Mouse (Mus musculus): Measurements from ENCODE around the gene Pphln1. TPM values are rescaled to one million over a fixed set of nuclear protein-coding genes. Genes with fewer than 3 reads are reported as not detected.

The Pphln1 gene
- polyA plus RNA-seq, 1 experiment from 2014 or later: 32.1 TPM

- H3K4me1 ChIP-seq (ENCODE audit: control insufficient read depth, insufficient read depth, low read length): no peaks in the 10 kb centered on the region
- no peak overlapping the region for H3K4me3 ChIP-seq (ENCODE audit: low read depth, low read length)
- no peak overlapping the region for H3K27ac ChIP-seq (ENCODE audit: low read depth, low read length)
- H3K27me3 ChIP-seq (ENCODE audit: control insufficient read depth, insufficient read depth, low read length): no peaks in the 10 kb centered on the region
- H3K4me2 ChIP-seq (ENCODE audit: low read depth, low read length): no peak overlapping the region
- no peaks in the 10 kb centered on the region for H3K9me3 ChIP-seq (ENCODE audit: control insufficient read depth, low read length)
- ATAC-seq (ENCODE audit: low read depth): no peak
- 60% methylated on average over 5 of the region's 5 CpGs for WGBS
- peaks cover 4% of the 10 kb centered on the region for H3K36me3 ChIP-seq (ENCODE audit: control insufficient read depth, insufficient read depth, low read length)
- H3K9ac ChIP-seq (replicated peaks; ENCODE audit: low read depth, low read length): no peak overlapping the region
Observed at GRCm38 (mm10) chr15:93381337-93381736, 16.8 kb upstream of the Pphln1 start.

GRCm38 (mm10) chr15:93397269-93397668 is 881 bp upstream of the Pphln1 start:
- H3K4me2 ChIP-seq (ENCODE audit: low read depth, low read length): peak overlapping the region; percentile 76
- peak overlapping the region; percentile 98 for H3K4me3 ChIP-seq (ENCODE audit: low read depth, low read length)
- no peaks in the 10 kb centered on the region for H3K27me3 ChIP-seq (ENCODE audit: control insufficient read depth, insufficient read depth, low read length)
- peaks cover 23% of the 10 kb centered on the region for H3K4me1 ChIP-seq (ENCODE audit: control insufficient read depth, insufficient read depth, low read length)
- H3K27ac ChIP-seq (ENCODE audit: low read depth, low read length): no peak overlapping the region
- ATAC-seq (ENCODE audit: low read depth): no peak
- peak overlapping the region; percentile 95 for H3K9ac ChIP-seq (replicated peaks; ENCODE audit: low read depth, low read length)
- H3K36me3 ChIP-seq (ENCODE audit: control insufficient read depth, insufficient read depth, low read length): peaks cover 4% of the 10 kb centered on the region
- no peaks in the 10 kb centered on the region for H3K9me3 ChIP-seq (ENCODE audit: control insufficient read depth, low read length)
- 1% methylated on average over 11 of the region's 11 CpGs for WGBS

GRCm38 (mm10) chr15:93398699-93399540 is 770 bp downstream of the Pphln1 start:
- Histone ChIP-seq H3K9ac (replicated peaks; ENCODE audit: low read depth, low read length) (peak overlapping the region; percentile 95), H3K27me3 (ENCODE audit: control insufficient read depth, insufficient read depth, low read length) (no peaks in the 10 kb centered on the region), H3K27ac (ENCODE audit: low read depth, low read length) (peak overlapping the region; percentile 76), H3K9me3 (ENCODE audit: control insufficient read depth, low read length) (no peaks in the 10 kb centered on the region), H3K36me3 (ENCODE audit: control insufficient read depth, insufficient read depth, low read length) (peaks cover 4% of the 10 kb centered on the region), H3K4me2 (ENCODE audit: low read depth, low read length) (peak overlapping the region; percentile 78), H3K4me1 (ENCODE audit: control insufficient read depth, insufficient read depth, low read length) (peaks cover 23% of the 10 kb centered on the region), H3K4me3 (ENCODE audit: low read depth, low read length) (peak overlapping the region; percentile 98)
- peak; percentile 20; the same call in 1 of the 2 replicates for ATAC-seq (ENCODE audit: low read depth)
- WGBS: 1% methylated on average over 36 of the region's 36 CpGs

GRCm38 (mm10) chr15:93401446-93401845 is 3.3 kb downstream of the Pphln1 start:
- peaks cover 23% of the 10 kb centered on the region for H3K4me1 ChIP-seq (ENCODE audit: control insufficient read depth, insufficient read depth, low read length)
- H3K27ac ChIP-seq (ENCODE audit: low read depth, low read length): no peak overlapping the region
- no peaks in the 10 kb centered on the region for H3K9me3 ChIP-seq (ENCODE audit: control insufficient read depth, low read length)
- H3K9ac ChIP-seq (replicated peaks; ENCODE audit: low read depth, low read length): no peak overlapping the region
- 87% methylated on average over 4 of the region's 4 CpGs for WGBS
- ATAC-seq (ENCODE audit: low read depth): no peak
- no peaks in the 10 kb centered on the region for H3K36me3 ChIP-seq (ENCODE audit: control insufficient read depth, insufficient read depth, low read length)
- H3K27me3 ChIP-seq (ENCODE audit: control insufficient read depth, insufficient read depth, low read length): no peaks in the 10 kb centered on the region
- no peak overlapping the region for H3K4me2 ChIP-seq (ENCODE audit: low read depth, low read length)
- no peak overlapping the region for H3K4me3 ChIP-seq (ENCODE audit: low read depth, low read length)

GRCm38 (mm10) chr15:93402730-93403129 is 4.6 kb downstream of the Pphln1 start:
- no peak for ATAC-seq (ENCODE audit: low read depth)
- H3K27me3 ChIP-seq (ENCODE audit: control insufficient read depth, insufficient read depth, low read length): no peaks in the 10 kb centered on the region
- H3K9me3 ChIP-seq (ENCODE audit: control insufficient read depth, low read length): no peaks in the 10 kb centered on the region
- 99% methylated on average over 2 of the region's 2 CpGs for WGBS
- no peak overlapping the region for H3K9ac ChIP-seq (replicated peaks; ENCODE audit: low read depth, low read length)
- H3K4me3 ChIP-seq (ENCODE audit: low read depth, low read length): no peak overlapping the region
- H3K4me1 ChIP-seq (ENCODE audit: control insufficient read depth, insufficient read depth, low read length): peaks cover 12% of the 10 kb centered on the region
- H3K4me2 ChIP-seq (ENCODE audit: low read depth, low read length): no peak overlapping the region
- H3K27ac ChIP-seq (ENCODE audit: low read depth, low read length): no peak overlapping the region
- H3K36me3 ChIP-seq (ENCODE audit: control insufficient read depth, insufficient read depth, low read length): no peaks in the 10 kb centered on the region

- Histone ChIP-seq H3K4me1 (ENCODE audit: control insufficient read depth, insufficient read depth, low read length) (peaks cover 3% of the 10 kb centered on the region), H3K4me3 (ENCODE audit: low read depth, low read length) (no peak overlapping the region), H3K27ac (ENCODE audit: low read depth, low read length) (no peak overlapping the region), H3K9ac (replicated peaks; ENCODE audit: low read depth, low read length) (no peak overlapping the region), H3K4me2 (ENCODE audit: low read depth, low read length) (no peak overlapping the region), H3K27me3 (ENCODE audit: control insufficient read depth, insufficient read depth, low read length) (no peaks in the 10 kb centered on the region), H3K9me3 (ENCODE audit: control insufficient read depth, low read length) (no peaks in the 10 kb centered on the region), H3K36me3 (ENCODE audit: control insufficient read depth, insufficient read depth, low read length) (no peaks in the 10 kb centered on the region)
- ATAC-seq (ENCODE audit: low read depth): no peak
Observed at GRCm38 (mm10) chr15:93404849-93405248, 6.7 kb downstream of the Pphln1 start.

GRCm38 (mm10) chr15:93405446-93405986 is 7.4 kb downstream of the Pphln1 start:
- H3K4me2 ChIP-seq (ENCODE audit: low read depth, low read length): no peak overlapping the region
- ATAC-seq (ENCODE audit: low read depth): no peak

DNA sequence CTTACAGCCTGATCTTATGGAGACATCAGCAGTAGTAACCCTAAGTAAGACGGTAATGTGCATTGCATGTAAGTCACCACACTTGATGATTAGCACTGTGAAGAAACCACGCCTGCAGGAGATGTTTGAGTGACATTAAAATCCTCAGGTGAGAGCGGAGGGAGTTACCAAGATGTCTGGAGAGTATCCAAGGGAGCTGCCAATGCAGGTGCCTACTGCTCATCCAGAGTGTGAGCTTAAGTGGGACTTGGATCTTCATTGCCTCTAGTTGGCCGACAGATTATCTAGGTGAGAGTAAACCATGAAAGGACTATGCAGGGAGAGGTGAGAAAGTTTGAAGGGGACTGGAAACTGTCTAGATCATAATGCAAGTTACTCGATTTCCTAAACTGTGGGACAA is 8.3 kb downstream of the Pphln1 start:
- Histone ChIP-seq H3K4me3 (ENCODE audit: low read depth, low read length) (no peak overlapping the region), H3K9ac (replicated peaks; ENCODE audit: low read depth, low read length) (no peak overlapping the region), H3K27me3 (ENCODE audit: control insufficient read depth, insufficient read depth, low read length) (no peaks in the 10 kb centered on the region), H3K4me2 (ENCODE audit: low read depth, low read length) (no peak overlapping the region), H3K4me1 (ENCODE audit: control insufficient read depth, insufficient read depth, low read length) (no peaks in the 10 kb centered on the region), H3K9me3 (ENCODE audit: control insufficient read depth, low read length) (no peaks in the 10 kb centered on the region), H3K27ac (ENCODE audit: low read depth, low read length) (no peak overlapping the region), H3K36me3 (ENCODE audit: control insufficient read depth, insufficient read depth, low read length) (no peaks in the 10 kb centered on the region)
- ATAC-seq (ENCODE audit: low read depth): no peak
- WGBS: 95% methylated on average over 5 of the region's 5 CpGs

More at GRCm38 (mm10) chr15:93405446-93405986, 7.4 kb downstream of the Pphln1 start:
- no peaks in the 10 kb centered on the region for H3K27me3 ChIP-seq (ENCODE audit: control insufficient read depth, insufficient read depth, low read length)
- no peak overlapping the region for H3K9ac ChIP-seq (replicated peaks; ENCODE audit: low read depth, low read length)
- no peaks in the 10 kb centered on the region for H3K36me3 ChIP-seq (ENCODE audit: control insufficient read depth, insufficient read depth, low read length)
- WGBS: 94% methylated on average over 7 of the region's 7 CpGs
- H3K9me3 ChIP-seq (ENCODE audit: control insufficient read depth, low read length): no peaks in the 10 kb centered on the region
- H3K27ac ChIP-seq (ENCODE audit: low read depth, low read length): no peak overlapping the region
- no peak overlapping the region for H3K4me3 ChIP-seq (ENCODE audit: low read depth, low read length)
- no peaks in the 10 kb centered on the region for H3K4me1 ChIP-seq (ENCODE audit: control insufficient read depth, insufficient read depth, low read length)

GRCm38 (mm10) chr15:93412445-93412844 is 14.3 kb downstream of the Pphln1 start:
- Histone ChIP-seq H3K9ac (replicated peaks; ENCODE audit: low read depth, low read length) (no peak overlapping the region), H3K9me3 (ENCODE audit: control insufficient read depth, low read length) (no peaks in the 10 kb centered on the region), H3K4me2 (ENCODE audit: low read depth, low read length) (no peak overlapping the region), H3K4me3 (ENCODE audit: low read depth, low read length) (no peak overlapping the region), H3K4me1 (ENCODE audit: control insufficient read depth, insufficient read depth, low read length) (no peaks in the 10 kb centered on the region), H3K27me3 (ENCODE audit: control insufficient read depth, insufficient read depth, low read length) (no peaks in the 10 kb centered on the region), H3K36me3 (ENCODE audit: control insufficient read depth, insufficient read depth, low read length) (0 out of 2 replicates have a peak, but pooled peaks cover 5% of the 10 kb centered on the region), H3K27ac (ENCODE audit: low read depth, low read length) (no peak overlapping the region)
- 98% methylated on average over 3 of the region's 3 CpGs for WGBS
- ATAC-seq (ENCODE audit: low read depth): no peak
